Mouse (Mus musculus): ENCODE data around the gene Sesn3. TPM values are rescaled to one million over a fixed set of nuclear protein-coding genes. Genes with fewer than 3 reads are reported as not detected.
"Not testable (repeated sequence)": the region's sequence is repeated elsewhere in the genome, so short reads cannot be mapped to it uniquely, and the experiment has no call there.

Sesn3 gene
- 10 to 100 TPM; 15.5 to 29.8 (median 28.9) TPM for polyA plus RNA-seq (2017; shearing (Covaris generic))

DNA sequence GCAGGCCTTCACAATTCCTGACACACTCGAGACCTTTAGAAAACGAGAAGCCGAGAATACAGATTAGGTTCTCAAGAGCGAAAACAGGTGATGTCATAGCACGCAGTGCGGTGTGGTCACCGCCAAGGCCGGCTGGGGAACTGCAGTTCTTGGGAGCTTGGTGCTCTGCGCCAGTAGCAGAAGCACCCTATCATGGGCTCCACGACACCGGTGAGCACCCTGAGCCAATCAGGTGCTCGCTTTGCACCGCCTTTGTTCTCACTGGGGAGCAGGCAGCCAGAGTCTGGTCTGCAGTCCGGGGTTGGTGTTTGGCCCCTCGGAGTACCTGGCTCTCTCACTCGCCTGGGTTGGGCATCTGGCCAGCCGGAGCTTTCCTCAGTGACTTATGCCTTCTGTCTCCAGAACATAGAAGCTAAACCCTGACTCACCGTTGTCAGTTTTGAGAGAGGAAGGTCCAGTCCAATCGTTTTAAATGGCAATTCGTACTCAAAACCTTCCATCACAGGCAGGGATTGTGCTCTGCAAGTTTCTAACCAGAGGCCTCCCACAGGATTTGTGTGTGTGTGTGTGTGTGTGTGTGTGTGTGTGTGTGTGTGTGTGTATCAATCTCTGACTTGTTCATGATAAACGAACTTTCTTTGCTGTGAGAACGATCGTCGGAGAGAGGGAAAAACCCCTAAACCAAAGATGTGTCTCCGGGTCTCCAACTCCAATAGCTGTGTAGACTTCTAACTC lies at the start of gene Sesn3:
TSS of gene Sesn3 (plus strand) at position 82 of the 735 bp plus-strand sequence.
- ATAC-seq = peak; percentile 72

DNA sequence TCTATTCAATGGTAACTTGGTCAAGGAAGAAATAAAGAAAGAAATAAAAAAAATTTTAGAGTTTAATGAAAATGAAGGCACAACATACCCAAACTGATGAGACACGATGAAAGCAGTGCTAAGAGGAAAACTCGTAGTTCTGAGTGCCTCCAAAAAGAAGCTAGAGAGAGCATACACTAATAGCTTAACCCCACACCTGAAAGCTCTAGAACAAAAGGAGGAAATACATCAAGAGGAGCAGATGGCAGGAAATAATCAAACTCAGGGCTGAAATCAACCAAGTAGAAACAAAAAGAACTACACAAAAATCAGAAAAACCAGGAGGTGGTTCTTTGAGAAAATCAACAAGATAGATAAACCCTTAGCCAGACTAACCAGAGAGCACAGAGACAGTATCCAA lies 47.8 kb upstream of the Sesn3 start:
- not testable (repeated sequence) for ATAC-seq

DNA sequence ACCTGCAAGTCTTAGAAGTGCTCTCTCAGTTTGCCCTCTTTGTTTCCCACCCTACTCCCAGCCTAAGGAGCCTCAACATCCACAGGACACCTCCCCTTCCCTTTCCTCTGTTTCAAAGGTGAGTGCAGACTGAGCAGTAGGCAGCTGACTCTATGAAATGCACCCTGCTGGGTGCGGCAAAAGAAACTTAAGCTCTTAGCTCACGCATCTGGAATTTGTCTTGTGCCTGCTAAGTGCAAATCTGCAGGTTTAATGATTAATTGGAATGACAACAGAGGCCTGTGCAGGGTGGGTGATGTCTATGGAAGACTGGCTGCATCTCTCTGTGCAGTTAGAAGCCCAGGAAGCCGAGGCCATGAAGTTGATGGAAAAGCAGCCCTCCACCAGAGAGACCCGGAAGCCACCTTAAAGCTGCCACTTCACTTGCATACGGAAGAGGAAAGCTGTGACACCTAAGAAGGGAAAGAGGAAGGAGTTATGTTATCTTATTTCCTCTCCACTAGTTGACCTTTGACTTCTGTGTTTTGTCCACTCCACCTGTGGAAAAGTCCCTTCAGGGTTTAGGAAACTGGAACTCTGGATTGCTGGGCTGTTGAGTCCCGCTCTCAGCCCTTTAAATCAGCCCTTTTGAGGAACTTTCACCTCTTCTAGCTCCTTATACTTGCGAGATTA lies 41.0 kb upstream of the Sesn3 start:
- no peak for ATAC-seq

DNA sequence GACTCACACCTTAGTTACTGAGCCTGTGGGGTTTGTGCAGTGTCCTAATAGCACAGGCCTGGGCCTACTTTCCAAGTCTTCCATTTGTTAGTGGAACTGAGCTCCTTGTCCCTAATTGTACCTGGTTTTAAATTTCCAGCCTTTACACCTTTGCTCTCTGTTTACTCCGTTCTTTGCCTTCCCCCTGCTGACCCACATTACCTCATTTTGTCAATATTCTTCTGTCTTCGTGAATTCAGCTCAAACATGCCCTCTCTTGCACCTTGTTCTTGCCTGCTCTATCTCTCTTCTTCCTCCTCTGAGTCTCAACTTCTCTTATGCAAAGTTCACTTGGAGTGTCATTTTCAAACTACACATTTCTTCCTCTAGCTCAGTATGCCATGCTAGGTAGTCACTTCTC lies 39.6 kb upstream of the Sesn3 start:
- ATAC-seq = no peak

DNA sequence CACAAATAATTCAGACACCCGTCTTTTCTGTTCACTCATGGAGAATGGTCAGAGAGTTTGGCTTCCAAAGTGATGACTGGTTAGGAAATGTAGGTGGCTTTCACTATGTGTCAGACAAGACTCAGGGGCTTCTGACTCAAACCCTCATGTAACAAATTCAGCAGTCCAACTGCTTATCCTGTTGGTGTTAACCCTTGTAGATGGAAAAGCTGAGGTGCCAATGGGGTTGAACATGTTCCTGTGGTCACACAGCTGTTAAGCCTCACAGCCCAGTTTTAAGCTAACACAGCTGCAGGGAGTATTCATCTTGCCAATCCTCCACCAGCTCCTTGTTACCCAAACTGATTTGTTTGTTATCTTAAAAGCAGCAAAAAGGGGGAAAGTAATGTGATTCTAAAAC lies 33.9 kb upstream of the Sesn3 start:
- not testable (repeated sequence) for ATAC-seq

DNA sequence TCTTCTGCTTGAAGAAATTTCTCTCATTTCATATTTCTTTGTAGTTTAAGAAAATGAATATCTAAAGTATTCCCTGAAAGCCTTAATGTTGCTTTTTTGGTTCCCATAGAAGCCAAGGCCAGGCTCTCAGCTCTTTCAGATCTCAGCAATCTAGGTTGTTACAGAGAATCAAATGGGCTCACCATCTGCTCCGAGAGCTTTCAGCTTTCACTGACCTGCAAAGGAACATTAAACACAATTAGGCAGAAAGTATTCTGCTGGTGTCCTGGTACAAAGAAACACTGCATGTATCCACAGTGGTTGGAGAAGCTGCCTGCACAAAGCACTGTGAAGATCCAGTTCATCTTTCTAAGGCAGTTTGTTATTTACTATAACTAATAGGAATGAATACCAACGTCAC lies 32.6 kb upstream of the Sesn3 start:
- ATAC-seq = no peak

DNA sequence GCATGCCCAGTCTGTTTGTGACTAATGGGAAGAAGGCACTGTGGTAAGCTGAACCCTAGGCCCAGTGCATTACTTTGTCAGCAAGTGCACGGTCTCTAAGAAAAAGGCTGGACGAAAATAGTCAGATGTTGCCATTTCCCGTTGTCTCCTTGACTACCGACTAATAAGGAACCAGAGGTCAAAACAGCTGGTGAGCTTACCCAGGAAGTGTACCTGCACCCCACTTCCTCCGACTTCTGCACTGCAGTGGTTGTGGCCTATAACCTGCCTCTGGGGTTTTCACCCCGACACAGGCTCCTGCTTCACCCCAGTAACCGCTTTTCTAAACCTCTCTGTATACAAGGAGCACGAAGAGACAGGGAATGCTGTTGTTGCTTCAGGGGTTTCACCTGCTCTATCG lies 30.3 kb upstream of the Sesn3 start:
- peak; percentile 91 for ATAC-seq

DNA sequence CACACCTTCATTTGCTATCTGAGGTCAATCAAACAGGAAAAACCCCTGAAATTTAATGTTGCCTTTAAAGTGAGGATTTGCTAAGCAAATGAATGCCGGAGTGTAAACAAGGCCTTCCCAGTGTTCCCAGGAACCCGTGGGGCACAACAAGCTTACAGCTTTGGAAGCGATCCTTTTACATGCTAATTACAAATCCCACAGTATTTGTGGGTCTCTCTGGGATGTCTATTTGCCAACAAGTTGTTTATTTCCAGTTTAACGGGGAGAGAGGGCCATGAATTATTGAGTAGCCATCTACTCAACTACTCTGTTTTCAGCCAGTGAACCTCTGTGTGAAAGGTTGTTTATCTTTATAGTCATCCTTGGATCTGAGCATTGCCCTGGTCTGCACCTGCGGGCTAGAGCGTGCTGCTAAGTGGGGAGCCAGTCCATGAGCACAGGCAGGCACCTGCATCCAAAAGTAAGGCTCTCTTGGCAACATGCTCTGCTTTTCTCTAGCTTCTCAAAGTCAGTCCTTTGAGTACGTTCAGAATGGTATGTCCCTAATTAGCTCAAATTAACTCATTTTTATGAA lies 29.8 kb upstream of the Sesn3 start:
- no peak for ATAC-seq

DNA sequence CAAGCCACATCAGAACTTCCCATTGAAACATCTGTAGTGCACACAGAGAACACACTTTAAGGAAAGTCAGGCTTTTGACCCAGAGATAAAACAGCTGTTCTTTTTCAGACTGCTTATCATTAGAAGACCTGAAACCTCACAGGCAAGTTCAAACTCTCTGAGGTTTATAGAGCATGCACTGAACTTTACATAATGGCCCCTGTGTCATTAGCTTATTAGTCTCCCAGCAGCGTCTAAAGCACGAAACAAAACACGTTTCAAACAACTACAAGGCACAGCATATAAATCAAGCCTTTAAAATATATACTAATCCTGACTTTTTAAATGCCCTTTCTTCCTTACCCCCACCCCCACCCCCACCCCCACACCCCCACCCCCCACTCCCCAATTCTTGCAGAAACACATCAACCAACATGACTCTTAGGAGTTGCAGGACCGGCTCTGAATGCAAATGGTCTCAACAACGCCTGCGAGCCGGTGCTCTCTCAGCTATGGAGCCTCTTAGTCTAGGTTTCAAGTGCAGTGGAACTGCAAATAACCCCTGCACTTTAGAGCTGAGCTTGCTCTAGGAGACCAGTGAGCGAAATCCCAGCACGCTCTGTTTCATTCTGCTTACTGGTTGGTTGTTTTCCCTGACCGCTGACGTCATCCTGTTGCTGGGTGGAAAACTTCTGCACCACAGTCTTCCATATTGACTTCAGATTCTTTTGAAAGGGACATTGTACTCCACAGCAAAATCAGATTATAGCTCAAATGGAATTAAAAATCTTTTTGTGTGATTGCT lies 28.7 kb upstream of the Sesn3 start:
- no peak for ATAC-seq

DNA sequence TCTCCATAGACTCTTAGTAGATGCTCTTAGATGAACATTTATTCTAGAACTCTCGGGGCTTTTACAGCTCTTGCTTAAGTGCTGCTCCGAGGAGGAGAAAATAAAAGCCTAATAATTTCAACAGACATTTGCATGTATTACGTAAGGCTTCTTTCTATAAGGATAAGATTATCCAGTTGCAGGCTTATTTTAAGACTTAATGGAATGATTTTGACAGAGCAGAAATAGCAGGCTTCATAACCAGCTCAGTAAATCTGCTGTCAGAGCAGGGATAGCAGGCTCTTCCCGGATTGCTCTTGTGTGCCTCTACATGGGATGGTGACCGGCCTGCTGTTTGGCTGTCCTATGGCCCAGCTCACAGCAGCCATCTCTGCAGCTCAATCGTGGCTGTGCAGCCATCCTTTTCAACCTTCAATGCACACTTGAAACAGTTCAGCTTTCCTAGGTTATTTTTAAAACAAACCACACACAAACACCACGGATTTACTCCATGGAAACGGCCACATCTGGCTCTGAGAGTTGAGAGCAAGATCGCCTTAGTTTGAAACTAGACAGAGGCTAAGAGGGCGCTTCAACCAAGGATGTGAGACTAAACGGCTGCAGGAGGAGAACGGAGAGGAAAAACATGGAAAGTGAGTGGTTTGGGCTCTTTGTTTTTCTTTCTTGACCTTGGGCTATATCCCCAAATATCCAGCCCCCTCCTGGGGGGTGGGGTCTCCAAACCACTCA lies 27.2 kb upstream of the Sesn3 start:
- no peak for ATAC-seq

DNA sequence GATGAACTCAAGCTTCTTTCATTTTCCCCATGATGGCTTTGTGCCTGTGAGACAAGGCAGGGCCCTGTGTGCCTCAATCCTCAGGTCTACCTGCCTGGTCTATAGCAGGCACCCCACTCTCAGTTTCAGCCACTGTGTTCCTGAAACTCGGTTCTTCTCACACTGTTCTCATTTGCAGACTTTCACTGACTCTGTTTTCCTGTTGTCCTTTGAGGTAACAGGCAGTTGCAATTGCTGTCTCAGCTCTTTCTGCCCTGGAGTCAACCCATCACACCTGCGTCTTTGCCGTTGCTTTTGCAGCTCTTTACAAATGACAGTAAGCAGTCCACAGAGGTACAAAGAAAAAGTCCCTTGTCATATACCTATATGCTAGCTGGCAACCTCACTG lies 26.7 kb upstream of the Sesn3 start:
- ATAC-seq = peak; percentile 33

DNA sequence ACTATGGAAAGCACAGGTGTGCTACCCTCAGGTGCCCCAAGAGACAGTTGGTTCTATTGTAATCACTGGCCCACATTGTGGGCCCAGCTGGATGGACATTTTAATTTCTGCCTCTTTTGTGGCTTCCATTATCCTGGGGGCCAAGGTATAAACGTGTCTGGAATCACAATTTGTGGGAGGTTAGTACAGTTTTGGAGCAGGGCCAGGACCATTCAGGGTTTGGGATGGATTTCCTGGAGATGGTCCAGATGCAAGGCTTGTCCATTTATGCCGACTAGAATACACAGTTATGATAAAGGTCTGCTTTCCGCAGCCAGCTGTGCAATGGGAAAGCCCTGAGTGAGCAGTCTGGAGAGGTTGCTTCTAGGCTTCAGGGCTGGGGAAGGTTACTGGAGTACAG lies 13.7 kb upstream of the Sesn3 start:
- ATAC-seq = no peak

DNA sequence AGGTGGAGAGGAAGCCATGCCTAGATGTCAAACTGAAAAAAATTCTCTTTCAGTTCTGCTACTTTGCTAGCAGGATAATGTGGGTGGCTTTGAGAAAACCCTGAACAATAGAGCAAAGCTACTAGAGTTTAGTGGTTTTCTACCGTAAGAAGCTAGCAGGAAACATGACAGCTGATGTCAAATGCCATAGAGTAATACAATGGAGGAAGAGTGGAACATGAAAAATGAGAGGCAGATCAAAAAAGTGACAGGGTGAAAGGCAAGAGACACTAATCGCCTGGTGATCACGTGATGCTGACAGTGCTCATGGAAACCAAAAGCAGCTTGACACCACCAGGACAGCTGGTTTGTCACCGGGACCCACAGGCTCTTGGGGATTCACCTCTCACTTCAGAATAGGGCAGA lies 12.3 kb upstream of the Sesn3 start:
- peak; percentile 88 for ATAC-seq

DNA sequence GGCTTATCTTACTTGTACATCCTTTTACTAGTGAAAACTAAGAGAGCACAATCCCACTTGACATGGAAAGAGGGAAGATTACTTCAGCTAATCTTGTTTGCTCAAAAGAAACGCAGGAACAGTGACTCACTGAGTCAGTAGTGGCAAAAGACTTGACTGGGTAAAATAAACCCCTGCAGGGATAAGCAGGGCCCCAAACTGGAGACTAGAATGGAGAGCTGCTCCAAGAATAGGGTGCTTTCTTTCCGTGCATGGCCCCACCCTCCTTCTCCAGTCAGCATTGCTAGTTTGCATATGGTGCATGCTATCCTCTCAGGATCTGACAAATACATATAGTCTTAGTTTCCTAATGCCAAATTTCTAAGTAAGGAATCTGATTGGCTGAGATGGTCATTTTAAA lies 8.4 kb upstream of the Sesn3 start:
- no peak for ATAC-seq

DNA sequence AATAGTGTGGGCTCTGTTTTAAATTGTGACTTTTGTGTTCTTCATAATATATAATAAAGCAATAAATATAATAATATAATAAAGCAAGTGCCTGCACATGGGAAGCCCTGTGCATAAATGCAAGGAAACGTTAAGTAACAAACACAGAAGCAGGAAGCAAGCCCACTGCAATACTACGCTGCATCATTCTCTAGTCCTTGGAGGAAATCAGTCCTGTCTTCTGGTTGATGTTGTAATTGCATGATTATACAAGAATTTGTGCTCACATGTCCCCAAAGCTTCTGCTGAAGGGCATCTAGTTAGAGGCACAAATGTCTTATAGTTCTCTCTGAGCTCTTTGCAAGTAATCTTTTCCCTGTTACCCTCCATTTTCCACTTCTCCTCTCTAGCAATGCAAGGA lies 6.3 kb upstream of the Sesn3 start:
- no peak for ATAC-seq

DNA sequence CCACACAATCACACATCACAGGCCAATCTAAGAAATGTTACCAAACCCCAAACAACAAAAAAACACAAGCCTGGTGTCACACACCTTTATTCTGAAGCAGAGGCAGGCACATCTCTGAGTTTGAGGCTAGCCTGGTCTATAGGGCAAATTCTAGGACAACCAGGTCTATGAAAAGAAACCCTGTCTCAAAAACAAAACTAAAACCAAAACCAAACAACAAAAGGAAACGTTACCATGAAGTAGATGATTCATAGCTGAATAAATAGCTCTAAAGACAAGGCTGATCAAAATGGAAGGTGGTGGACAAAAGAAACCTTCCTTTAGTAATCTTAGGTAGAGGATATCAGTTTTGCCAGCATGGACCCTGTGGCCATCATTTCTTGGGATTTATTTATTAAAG lies 1.9 kb upstream of the Sesn3 start:
- peak; percentile 9 for ATAC-seq

DNA sequence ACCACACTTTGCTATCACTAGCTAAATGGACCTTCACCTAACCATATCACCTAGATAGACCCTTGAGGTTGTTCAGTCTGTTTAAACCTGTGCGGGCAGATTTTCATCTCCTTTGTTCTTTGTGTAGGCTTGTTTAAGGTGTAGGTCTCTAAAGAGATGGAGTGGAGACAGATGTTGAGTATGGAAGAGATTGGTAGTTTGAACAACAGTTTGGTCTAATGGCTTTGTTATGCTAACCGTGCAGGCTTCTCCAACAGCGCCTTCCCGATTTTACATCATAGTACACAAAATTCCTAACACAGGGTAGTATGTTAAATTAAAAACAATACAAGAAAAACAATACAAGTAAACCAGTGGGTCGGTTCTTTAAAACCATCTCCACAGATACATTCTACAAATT lies 281 bp upstream of the Sesn3 start:
- ATAC-seq = no peak

DNA sequence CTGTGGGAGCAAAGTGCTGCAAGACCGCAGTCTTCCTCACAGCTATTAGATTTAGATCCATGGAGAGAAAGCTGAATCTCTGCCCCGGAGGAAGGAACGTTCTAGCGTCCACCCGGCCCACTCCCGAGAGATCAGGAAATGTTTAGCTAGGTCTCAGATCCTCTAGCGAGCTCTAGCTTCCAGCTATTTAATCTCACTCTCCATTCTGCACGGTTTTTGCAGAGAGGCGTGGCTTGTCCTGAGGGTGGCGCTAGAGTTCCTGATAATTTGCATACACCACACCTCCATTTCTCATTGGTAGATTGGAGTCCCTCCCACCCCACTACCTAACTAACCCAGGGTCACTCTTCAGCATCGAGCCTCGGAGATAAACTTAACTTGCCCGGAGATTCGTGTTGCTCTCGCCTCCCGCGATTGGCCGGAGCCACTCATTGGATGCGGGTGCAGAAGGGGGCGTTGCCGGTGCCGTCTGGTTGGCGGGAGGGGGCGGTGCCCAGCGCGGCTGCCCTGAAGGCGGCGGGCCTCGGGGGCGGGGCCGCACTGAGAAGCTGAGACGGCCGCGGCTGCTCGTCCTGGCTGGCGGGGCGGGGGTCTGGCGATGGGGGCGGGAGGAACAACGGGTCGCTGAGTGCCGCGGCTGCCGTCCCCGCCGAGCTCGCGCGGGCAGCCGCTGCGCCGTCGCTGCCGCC lies 1.1 kb downstream of the Sesn3 start:
- ATAC-seq = peak; percentile 81

DNA sequence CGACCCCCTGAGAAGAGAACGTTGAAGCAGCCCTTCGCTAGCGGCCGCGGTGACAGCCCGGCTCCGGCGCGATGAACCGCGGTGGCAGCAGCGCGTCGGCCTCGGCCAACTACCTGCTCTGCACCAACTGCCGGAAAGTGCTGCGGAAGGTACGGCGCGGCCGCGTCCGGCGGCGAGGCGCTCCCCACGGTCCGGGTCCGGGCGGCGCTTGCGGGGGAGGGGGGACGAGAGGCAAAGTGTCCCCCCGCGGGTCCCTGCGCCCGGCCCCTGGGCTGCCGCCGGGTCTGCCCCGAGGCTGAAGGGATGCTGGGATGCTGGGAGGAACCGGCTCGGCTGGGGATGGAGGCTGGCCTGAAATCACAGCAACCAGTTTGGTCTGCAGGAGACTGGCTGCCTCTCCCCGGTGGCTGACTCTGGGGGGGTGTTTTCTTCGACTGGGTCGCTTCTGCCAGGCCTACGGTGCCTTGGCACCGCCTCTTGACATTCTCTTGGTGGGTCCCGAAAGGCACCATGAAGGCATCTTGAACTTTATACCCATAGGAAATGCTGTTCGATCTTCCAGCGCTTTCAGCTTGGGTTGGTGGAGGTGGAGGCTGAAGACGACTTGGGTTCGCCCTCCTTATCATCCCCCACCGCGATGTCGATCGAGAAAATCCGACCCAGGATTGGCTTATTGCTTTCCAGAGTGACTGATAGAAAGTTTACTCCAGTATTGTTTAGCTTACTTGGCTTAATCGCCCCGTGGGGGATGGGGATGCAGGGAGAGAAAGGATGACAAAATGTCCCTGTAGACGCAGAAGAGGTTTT lies 1.8 kb downstream of the Sesn3 start:
- no peak for ATAC-seq

DNA sequence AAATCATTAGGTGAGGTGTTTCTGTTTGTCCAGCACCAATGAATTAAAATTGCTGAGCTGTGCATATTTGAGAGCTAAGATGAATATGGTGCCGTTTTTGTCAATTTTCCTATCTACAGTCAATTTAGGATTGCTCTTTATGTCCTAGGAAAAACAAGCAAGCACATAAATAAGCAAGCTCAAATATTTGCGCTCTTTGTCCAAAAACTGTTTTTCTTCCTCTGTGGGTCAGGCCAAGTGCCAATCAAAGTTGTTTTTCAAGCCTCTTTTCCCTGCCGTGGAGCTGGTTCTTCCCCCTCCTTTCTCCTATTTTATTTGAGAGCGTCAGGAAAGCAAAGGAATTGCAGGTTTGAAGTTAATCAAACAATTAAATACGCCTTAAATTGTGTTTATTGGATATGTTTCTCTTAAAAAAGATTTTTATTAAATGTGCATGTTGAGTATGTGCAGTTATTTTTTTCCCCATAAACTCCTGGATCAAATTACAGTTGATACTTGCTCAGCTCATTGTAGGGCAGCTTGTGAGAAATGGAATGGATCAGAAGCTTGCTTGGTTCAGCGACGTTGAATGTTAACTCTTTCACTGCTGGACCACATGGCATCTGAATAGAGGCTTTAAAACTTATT lies 2.6 kb downstream of the Sesn3 start:
- no peak for ATAC-seq

DNA sequence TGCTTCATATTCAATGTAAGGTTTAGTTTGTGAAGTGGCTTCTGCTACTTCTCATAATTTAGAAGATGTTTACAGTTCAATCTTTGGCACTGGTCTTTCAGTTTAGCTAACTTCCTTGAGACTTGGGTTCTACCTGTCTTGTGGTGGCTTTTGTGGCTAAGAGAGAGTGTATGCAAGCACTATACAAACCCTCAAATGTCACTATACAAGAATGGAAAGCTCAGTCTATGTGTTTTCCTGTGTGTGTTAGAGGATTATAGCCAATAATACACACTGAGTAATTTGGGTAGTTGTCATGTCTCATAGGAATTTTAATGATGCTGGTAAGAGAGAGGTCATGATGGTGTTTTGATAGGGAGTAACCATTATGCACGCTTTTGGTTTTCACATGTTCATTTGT lies 5.8 kb downstream of the Sesn3 start:
- peak; percentile 17 for ATAC-seq
